Mouse (Mus musculus) lung, embryonic 16.5 days (tissue): ENCODE data around the gene Gm21209. TPM values are rescaled to one million over a fixed set of nuclear protein-coding genes. Genes with fewer than 3 reads are reported as not detected.
"Not testable (repeated sequence)": the region's sequence is repeated elsewhere in the genome, so short reads cannot be mapped to it uniquely, and the experiment has no call there.

Source experiments
- ATAC-seq: fragments of 200-750 bp; cut with Nextera tagmentation; 2 replicates; pipeline ENCODE4 v1.8.0; 2017; ENCODE audit warnings: low read depth, mild to moderate bottlenecking, moderate library complexity
- H3K27ac ChIP-seq: fragments of 300-500 bp; sonication (generic); 2 replicates; pipeline ENCODE4 v1.5.1; 2014; ENCODE audit warnings: mild to moderate bottlenecking, control low read depth, low read length
- H3K27me3 ChIP-seq: fragments of 300-500 bp; sonication (generic); 2 replicates; pipeline ENCODE4 v1.6.1; 2014; ENCODE audit warnings: low read depth, low read length, mixed read lengths; ENCODE audit not compliant: control insufficient read depth, insufficient read depth
- H3K36me3 ChIP-seq: fragments of 300-500 bp; sonication (generic); 2 replicates; pipeline ENCODE4 v1.6.1; 2014; ENCODE audit warnings: low read length; ENCODE audit not compliant: control insufficient read depth, insufficient read depth
- H3K4me1 ChIP-seq: fragments of 300-500 bp; sonication (generic); replicated peaks from 2 replicates; pipeline ENCODE4 v1.6.1; 2014; ENCODE audit warnings: low read length, mixed read lengths; ENCODE audit not compliant: control insufficient read depth, insufficient read depth
- H3K4me2 ChIP-seq: fragments of 300-500 bp; sonication (generic); 2 replicates; pipeline ENCODE4 v1.6.1; 2014; ENCODE audit warnings: low read depth, low read length, control low read depth
- H3K4me3 ChIP-seq: fragments of 300-500 bp; sonication (generic); 2 replicates; pipeline ENCODE4 v1.5.1; 2014; ENCODE audit warnings: mild to moderate bottlenecking, low read length, control low read depth
- H3K9ac ChIP-seq: fragments of 300-500 bp; sonication (generic); 2 replicates; pipeline ENCODE4 v1.6.1; 2014; ENCODE audit warnings: low read length, control low read depth
- H3K9me3 ChIP-seq: fragments of 300-500 bp; sonication (generic); 2 replicates; pipeline ENCODE4 v1.6.1; 2016; ENCODE audit warnings: low read length; ENCODE audit not compliant: control insufficient read depth
- WGBS: fragments of 180-500 bp; shearing (Covaris S2); extraction: QIAGEN DNeasy Blood & Tissue Kit; methylation state at CpG from one replicate; pipeline ENCODE4 v1.1.7; 2014; 5-methylcytosine and 5-hydroxymethylcytosine counted together
- polyA plus RNA-seq: library from polyadenylated mRNA; unstranded; fragments of >200 nt; fragmentation: Nextera tagmentation; extraction: Ambion mirVana; gene quantifications from 2 replicates; pipeline ENCODE4 v1.2.1, GENCODE M21; 2015

Gm21209 gene
- not detected in 2 replicates for polyA plus RNA-seq

DNA sequence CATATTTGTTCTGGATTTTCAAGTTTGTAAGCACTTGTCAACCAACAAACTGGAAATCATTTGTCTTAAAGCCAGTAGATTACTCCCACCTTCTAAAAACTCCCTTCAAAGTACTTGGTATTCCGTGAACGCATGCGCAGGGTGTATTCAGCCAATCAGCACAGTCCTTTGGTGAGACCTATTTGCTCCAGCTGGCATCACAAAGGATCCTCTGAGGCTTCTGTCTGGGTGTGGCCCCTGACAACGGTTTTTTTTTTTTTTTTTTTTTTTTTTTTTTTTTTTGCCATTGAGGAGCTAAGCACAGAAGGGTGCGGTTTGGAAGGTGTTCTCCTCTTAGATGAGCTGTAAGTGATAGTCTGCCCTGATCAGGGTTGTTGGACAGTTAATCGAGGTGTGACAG, at the start of gene Gm21209:
Gene Gm21209 (plus strand): TSS at position 301 of the 400 bp plus-strand sequence.
- ATAC-seq, H3K36me3 ChIP-seq, H3K4me2 ChIP-seq, H3K4me1 ChIP-seq, H3K9me3 ChIP-seq, H3K27ac ChIP-seq, H3K9ac ChIP-seq, H3K27me3 ChIP-seq, H3K4me3 ChIP-seq: not testable (repeated sequence)
- WGBS = no CpG with 5 or more reads among the region's 6 CpGs
